Mouse (Mus musculus): ENCODE measurements around the gene 2410015M20Rik. TPM values are rescaled to one million over a fixed set of nuclear protein-coding genes. Genes with fewer than 3 reads are reported as not detected.

The 2410015M20Rik gene
- polyA plus RNA-seq, 1 experiment from 2014 or later, result 129 TPM

DNA sequence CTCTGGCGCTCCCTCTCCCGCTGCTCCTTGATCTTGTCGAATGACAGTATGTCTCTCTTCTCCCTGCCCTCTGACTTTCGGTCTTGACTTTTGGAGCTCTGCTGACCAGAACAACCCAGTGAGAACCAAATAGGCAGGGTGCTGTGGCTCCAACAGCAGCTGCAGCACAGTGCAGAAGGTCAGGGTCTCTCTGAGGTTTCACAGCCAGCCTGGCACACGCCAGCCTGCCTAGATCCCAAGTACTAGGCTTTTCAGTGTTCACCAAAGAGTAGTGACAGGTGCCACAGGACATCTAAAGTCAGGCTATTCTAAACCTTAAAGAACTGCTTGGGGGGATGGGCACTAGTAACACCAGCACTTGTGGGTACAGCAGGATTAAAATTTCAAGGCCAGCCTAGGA lies 42.7 kb downstream of the 2410015M20Rik start:
- H3K27ac ChIP-seq (ENCODE audit: low read length), result no peak overlapping the region
- no peaks in the 10 kb centered on the region for H3K9me3 ChIP-seq (replicated peaks; ENCODE audit: control insufficient read depth, low read length)
- 88% methylated on average over 5 of the region's 5 CpGs for WGBS (ENCODE audit: insufficient replicate concordance)
- H3K4me2 ChIP-seq (ENCODE audit: low read depth, low read length), result no peak overlapping the region
- ATAC-seq (ENCODE audit: low read depth), result no peak
- no peaks in the 10 kb centered on the region for H3K4me1 ChIP-seq (ENCODE audit: control insufficient read depth, low read depth, low read length)
- peaks cover 93% of the 10 kb centered on the region for H3K36me3 ChIP-seq (ENCODE audit: control insufficient read depth, insufficient read depth)
- H3K27me3 ChIP-seq (ENCODE audit: control insufficient read depth, insufficient read depth, low read depth, low read length), result no peaks in the 10 kb centered on the region
- H3K9ac ChIP-seq (ENCODE audit: low read depth, low read length), result no peak overlapping the region
- no peak overlapping the region for H3K4me3 ChIP-seq (ENCODE audit: low read depth, low read length)

DNA sequence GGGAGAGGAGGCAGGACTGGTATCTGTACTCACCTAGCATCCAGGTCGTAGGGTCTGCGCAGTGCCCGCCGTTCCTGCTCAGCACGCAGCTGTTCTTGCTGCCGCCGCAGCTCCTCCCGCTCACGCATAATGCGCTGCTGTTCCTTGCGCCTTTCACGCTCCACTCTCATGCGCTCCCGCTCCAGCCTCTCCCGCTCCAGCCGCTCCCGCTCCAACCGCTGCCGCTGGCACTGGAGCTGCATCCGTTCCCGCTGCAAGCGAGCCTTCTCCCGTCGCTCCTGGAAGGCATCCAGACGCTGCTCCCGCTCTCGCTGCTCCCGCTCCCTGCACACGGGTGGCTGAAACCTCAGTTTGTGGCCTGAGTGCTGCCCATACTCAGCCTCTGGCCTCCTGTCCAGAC lies 43.3 kb downstream of the 2410015M20Rik start:
- Histone ChIP-seq H3K9ac (ENCODE audit: low read depth, low read length) (no peak overlapping the region), H3K4me2 (ENCODE audit: low read depth, low read length) (no peak overlapping the region), H3K27ac (ENCODE audit: low read length) (no peak overlapping the region), H3K4me3 (ENCODE audit: low read depth, low read length) (no peak overlapping the region), H3K27me3 (ENCODE audit: control insufficient read depth, insufficient read depth, low read depth, low read length) (no peaks in the 10 kb centered on the region), H3K36me3 (ENCODE audit: control insufficient read depth, insufficient read depth) (peaks cover 94% of the 10 kb centered on the region), H3K9me3 (replicated peaks; ENCODE audit: control insufficient read depth, low read length) (no peaks in the 10 kb centered on the region), H3K4me1 (ENCODE audit: control insufficient read depth, low read depth, low read length) (no peaks in the 10 kb centered on the region)
- no peak; the same call in 1 of the 2 replicates for ATAC-seq (ENCODE audit: low read depth)
- WGBS (ENCODE audit: insufficient replicate concordance), result 95% methylated on average over 29 of the region's 29 CpGs

DNA sequence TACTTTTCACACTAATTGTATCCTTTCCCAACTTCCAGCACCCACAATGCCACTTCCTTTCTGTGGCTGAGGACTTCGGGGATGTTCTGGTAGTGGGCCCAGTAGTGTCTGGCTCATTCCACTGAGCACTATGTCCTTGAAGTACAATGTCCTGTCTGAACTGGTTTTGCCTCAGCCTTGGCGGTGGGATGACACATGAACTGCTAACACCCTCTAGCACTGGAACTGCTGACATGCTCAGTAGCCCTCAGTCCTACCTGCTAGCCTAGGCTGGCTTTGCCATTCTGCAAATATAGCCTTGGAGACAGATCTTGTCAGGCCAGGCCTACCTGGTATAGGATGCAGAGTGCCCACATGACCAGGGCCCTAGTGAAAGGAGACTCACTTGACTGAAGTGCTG lies 47.7 kb downstream of the 2410015M20Rik start:
- no peak overlapping the region for H3K9ac ChIP-seq (ENCODE audit: low read depth, low read length)
- H3K9me3 ChIP-seq (replicated peaks; ENCODE audit: control insufficient read depth, low read length), result no peaks in the 10 kb centered on the region
- H3K4me1 ChIP-seq (ENCODE audit: control insufficient read depth, low read depth, low read length), result peaks cover 2% of the 10 kb centered on the region
- H3K4me2 ChIP-seq (ENCODE audit: low read depth, low read length), result no peak overlapping the region
- peaks cover 53% of the 10 kb centered on the region for H3K36me3 ChIP-seq (ENCODE audit: control insufficient read depth, insufficient read depth)
- H3K27ac ChIP-seq (ENCODE audit: low read length), result no peak overlapping the region
- WGBS (ENCODE audit: insufficient replicate concordance), result 81% methylated on average over 2 of the region's 2 CpGs
- no peaks in the 10 kb centered on the region for H3K27me3 ChIP-seq (ENCODE audit: control insufficient read depth, insufficient read depth, low read depth, low read length)
- ATAC-seq (ENCODE audit: low read depth), result no peak
- H3K4me3 ChIP-seq (ENCODE audit: low read depth, low read length), result no peak overlapping the region

GRCm38 (mm10) chr17:56560131-56560530 lies 49.4 kb downstream of the 2410015M20Rik start:
- Histone ChIP-seq H3K4me3 (ENCODE audit: low read depth, low read length) (no peak overlapping the region), H3K27me3 (ENCODE audit: control insufficient read depth, insufficient read depth, low read depth, low read length) (no peaks in the 10 kb centered on the region), H3K9ac (ENCODE audit: low read depth, low read length) (no peak overlapping the region), H3K4me1 (ENCODE audit: control insufficient read depth, low read depth, low read length) (peaks cover 2% of the 10 kb centered on the region), H3K36me3 (ENCODE audit: control insufficient read depth, insufficient read depth) (peaks cover 36% of the 10 kb centered on the region), H3K9me3 (replicated peaks; ENCODE audit: control insufficient read depth, low read length) (no peaks in the 10 kb centered on the region), H3K4me2 (ENCODE audit: low read depth, low read length) (no peak overlapping the region), H3K27ac (ENCODE audit: low read length) (no peak overlapping the region)
- 73% methylated on average over 1 of the region's 1 CpGs for WGBS (ENCODE audit: insufficient replicate concordance)
- no peak for ATAC-seq (ENCODE audit: low read depth)

DNA sequence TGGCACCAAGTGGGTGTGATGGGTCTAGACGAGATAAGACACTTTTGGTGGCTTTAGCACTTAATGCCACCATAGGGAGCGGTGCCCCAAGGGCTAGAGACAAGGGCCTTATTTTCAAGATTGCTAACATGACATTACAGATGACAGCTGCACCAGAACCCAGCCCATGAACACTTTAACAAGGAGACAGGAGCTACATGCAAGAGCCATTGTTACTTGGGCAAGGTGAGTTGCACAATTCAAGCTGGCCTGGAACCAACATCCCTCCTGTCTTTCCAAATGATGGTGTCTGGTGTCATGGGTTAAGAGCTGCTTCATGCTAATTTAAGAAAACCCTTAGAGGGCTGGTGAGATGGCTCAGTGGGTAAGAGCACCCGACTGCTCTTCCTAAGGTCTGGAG lies 50.2 kb downstream of the 2410015M20Rik start:
- H3K36me3 ChIP-seq (ENCODE audit: control insufficient read depth, insufficient read depth), result peaks cover 28% of the 10 kb centered on the region
- H3K4me2 ChIP-seq (ENCODE audit: low read depth, low read length), result no peak overlapping the region
- no peak overlapping the region for H3K27ac ChIP-seq (ENCODE audit: low read length)
- no peaks in the 10 kb centered on the region for H3K9me3 ChIP-seq (replicated peaks; ENCODE audit: control insufficient read depth, low read length)
- H3K4me1 ChIP-seq (ENCODE audit: control insufficient read depth, low read depth, low read length), result peaks cover 2% of the 10 kb centered on the region
- ATAC-seq (ENCODE audit: low read depth), result no peak
- no peak overlapping the region for H3K4me3 ChIP-seq (ENCODE audit: low read depth, low read length)
- H3K27me3 ChIP-seq (ENCODE audit: control insufficient read depth, insufficient read depth, low read depth, low read length), result no peaks in the 10 kb centered on the region
- WGBS (ENCODE audit: insufficient replicate concordance), result 55% methylated on average over 3 of the region's 3 CpGs
- H3K9ac ChIP-seq (ENCODE audit: low read depth, low read length), result no peak overlapping the region

DNA sequence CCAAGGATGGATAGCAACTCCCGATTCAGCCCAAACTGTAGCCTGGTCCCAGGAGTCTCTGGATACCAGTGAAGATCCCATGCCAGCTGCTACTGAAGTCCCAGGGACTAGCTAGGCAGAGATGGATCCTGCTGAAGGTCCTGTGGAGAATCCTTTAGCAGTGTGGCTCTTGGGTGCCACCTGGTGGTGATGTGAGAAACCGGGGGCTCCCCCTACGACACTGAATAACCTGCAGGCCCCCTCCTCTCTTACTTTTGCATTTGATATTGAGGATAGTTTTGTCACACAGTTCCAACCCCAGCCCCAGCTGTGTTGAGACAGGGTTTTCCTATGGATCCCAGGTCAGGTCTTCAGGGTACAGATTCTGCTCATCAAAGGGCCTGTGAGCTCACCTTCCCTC lies 51.1 kb downstream of the 2410015M20Rik start:
- 16% methylated on average over 3 of the region's 3 CpGs for WGBS (ENCODE audit: insufficient replicate concordance)
- no peak overlapping the region for H3K4me3 ChIP-seq (ENCODE audit: low read depth, low read length)
- H3K9ac ChIP-seq (ENCODE audit: low read depth, low read length), result no peak overlapping the region
- H3K4me1 ChIP-seq (ENCODE audit: control insufficient read depth, low read depth, low read length), result peaks cover 2% of the 10 kb centered on the region
- H3K36me3 ChIP-seq (ENCODE audit: control insufficient read depth, insufficient read depth), result peaks cover 19% of the 10 kb centered on the region
- no peak overlapping the region for H3K27ac ChIP-seq (ENCODE audit: low read length)
- no peak overlapping the region for H3K4me2 ChIP-seq (ENCODE audit: low read depth, low read length)
- H3K9me3 ChIP-seq (replicated peaks; ENCODE audit: control insufficient read depth, low read length), result no peaks in the 10 kb centered on the region
- H3K27me3 ChIP-seq (ENCODE audit: control insufficient read depth, insufficient read depth, low read depth, low read length), result no peaks in the 10 kb centered on the region
- ATAC-seq (ENCODE audit: low read depth), result no peak

Other genes with a start within 250 kb of the 2410015M20Rik start
- gene Ptprs, start 133.3 kb downstream of the 2410015M20Rik start, polyA plus RNA-seq (2015; fragmentation: Nextera tagmentation; extraction: Ambion mirVana), result 3.9 and 5.3 TPM in 2 replicates
- gene Znrf4, start 97.3 kb downstream of the 2410015M20Rik start, polyA plus RNA-seq (2015; fragmentation: Nextera tagmentation; extraction: Ambion mirVana), result not detected in 2 replicates
- gene Gm20219, start 55.4 kb downstream of the 2410015M20Rik start, polyA plus RNA-seq (2015; fragmentation: Nextera tagmentation; extraction: Ambion mirVana), result 0.12 and 0.24 TPM in 2 replicates
- gene Safb2, start 25.2 kb downstream of the 2410015M20Rik start, polyA plus RNA-seq (2015; fragmentation: Nextera tagmentation; extraction: Ambion mirVana), result 25.8 and 28.8 TPM in 2 replicates
- gene Safb, start 24.9 kb downstream of the 2410015M20Rik start, polyA plus RNA-seq (2015; fragmentation: Nextera tagmentation; extraction: Ambion mirVana), result 38.7 and 38.9 TPM in 2 replicates
- 828 and 951 TPM in 2 replicates for gene Rpl36, start 3.6 kb upstream of the 2410015M20Rik start, polyA plus RNA-seq (2015; fragmentation: Nextera tagmentation; extraction: Ambion mirVana)
- gene Lonp1, start 17.1 kb upstream of the 2410015M20Rik start, polyA plus RNA-seq (2015; fragmentation: Nextera tagmentation; extraction: Ambion mirVana), result 35.0 and 36.3 TPM in 2 replicates
- gene Catsperd, start 18.4 kb upstream of the 2410015M20Rik start, polyA plus RNA-seq (2015; fragmentation: Nextera tagmentation; extraction: Ambion mirVana), result 0.21 and 0.33 TPM in 2 replicates
- gene Ranbp3, start 63.5 kb upstream of the 2410015M20Rik start, polyA plus RNA-seq (2015; fragmentation: Nextera tagmentation; extraction: Ambion mirVana), result 35.9 and 37.0 TPM in 2 replicates
- 210 and 219 TPM in 2 replicates for gene Ndufa11, start 108.0 kb upstream of the 2410015M20Rik start, polyA plus RNA-seq (2015; fragmentation: Nextera tagmentation; extraction: Ambion mirVana)
- gene Vmac, start 108.3 kb upstream of the 2410015M20Rik start, polyA plus RNA-seq (2015; fragmentation: Nextera tagmentation; extraction: Ambion mirVana), result 2.8 and 4.2 TPM in 2 replicates
- 0.49 and 1.0 TPM in 2 replicates for gene Nrtn, start 147.8 kb upstream of the 2410015M20Rik start, polyA plus RNA-seq (2015; fragmentation: Nextera tagmentation; extraction: Ambion mirVana)
- gene Dus3l, start 155.0 kb upstream of the 2410015M20Rik start, polyA plus RNA-seq (2015; fragmentation: Nextera tagmentation; extraction: Ambion mirVana), result 11.4 and 12.2 TPM in 2 replicates
- gene Prr22, start 160.5 kb upstream of the 2410015M20Rik start, polyA plus RNA-seq (2015; fragmentation: Nextera tagmentation; extraction: Ambion mirVana), result 0.42 and 0.44 TPM in 2 replicates
- 12.4 and 12.6 TPM in 2 replicates for gene Rfx2, start 221.2 kb upstream of the 2410015M20Rik start, polyA plus RNA-seq (2015; fragmentation: Nextera tagmentation; extraction: Ambion mirVana)

Measured in liver, embryonic 16.5 days (tissue).